Mouse (Mus musculus): ENCODE data around the gene Thoc6. TPM values are rescaled to one million over a fixed set of nuclear protein-coding genes. Genes with fewer than 3 reads are reported as not detected.

Gene Thoc6
- total RNA-seq, 2 experiments from 2014 or later = 6.3 to 8.8 TPM

DNA sequence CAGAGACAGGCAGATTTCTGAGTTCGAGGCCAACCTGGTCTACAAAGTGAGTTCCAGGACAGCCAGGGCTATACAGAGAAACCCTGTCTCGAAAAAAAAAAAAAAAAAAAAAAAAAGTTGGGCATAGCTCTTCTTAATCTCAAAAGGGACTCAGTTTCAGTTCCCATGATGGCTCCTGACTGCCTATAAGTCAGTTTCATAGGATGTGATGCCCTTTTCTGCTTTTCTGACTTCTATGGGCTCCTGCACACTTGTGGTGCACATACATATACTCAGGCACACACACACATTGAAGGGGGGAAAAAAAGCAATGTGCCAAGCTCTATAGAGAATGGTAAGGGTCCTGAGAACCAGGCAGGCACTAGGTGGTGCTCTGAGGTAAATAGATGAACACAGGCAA lies 20.4 kb downstream of the Thoc6 start:
- intact Hi-C loops (cut with DNase I) = no loop called here
- Histone ChIP-seq H3K27ac (no peak overlapping the region), H3K4me3 (no peak overlapping the region)
- DNase-seq = no peak
- no peak for TF ChIP-seq CTCF (IDR thresholded peaks at IDR 0.05)

DNA sequence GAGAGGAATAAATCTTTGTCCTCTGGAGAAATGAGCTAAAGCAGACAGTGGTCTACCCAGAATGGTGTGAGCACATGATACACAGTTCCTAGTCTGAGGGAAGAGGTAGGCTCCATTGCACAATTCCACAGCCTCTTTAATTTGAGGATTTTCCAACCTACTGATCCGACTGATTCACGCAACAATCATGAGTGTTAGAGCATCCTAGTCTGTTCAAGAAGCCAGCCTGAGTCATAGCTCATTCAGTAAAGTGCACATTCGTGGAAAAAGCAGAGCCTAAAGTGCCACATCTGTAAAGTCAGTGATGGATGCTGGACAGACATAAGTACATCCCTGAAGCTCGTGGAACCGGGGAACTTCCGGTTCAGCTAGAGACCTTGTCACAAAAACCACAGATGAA lies 22.3 kb downstream of the Thoc6 start:
- Histone ChIP-seq H3K4me3 (no peak overlapping the region), H3K27ac (no peak overlapping the region)
- DNase-seq = no peak
- no peak for TF ChIP-seq CTCF (IDR thresholded peaks at IDR 0.05)
- intact Hi-C loops (cut with DNase I) = no loop called here

DNA sequence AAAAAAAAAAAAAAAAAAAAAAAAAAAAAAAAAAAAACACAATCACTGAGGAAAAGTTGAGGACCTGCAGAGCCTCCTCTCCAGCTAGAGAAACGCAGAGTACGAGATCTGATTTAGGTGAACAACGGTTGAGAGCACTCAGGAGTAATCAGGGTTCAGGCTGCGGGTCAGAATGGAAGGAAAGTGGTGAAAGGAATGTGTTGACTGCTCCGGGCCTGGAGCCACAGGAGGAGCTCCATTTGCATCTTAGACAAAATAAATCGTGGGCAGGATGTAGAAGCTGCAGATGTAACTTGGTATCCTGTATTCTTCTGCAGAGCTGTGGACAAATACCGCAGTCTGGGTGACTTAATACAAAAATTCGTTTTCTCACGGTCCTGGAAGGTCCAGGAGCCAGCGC lies 27.8 kb downstream of the Thoc6 start:
- intact Hi-C loops (cut with DNase I) = no loop called here

DNA sequence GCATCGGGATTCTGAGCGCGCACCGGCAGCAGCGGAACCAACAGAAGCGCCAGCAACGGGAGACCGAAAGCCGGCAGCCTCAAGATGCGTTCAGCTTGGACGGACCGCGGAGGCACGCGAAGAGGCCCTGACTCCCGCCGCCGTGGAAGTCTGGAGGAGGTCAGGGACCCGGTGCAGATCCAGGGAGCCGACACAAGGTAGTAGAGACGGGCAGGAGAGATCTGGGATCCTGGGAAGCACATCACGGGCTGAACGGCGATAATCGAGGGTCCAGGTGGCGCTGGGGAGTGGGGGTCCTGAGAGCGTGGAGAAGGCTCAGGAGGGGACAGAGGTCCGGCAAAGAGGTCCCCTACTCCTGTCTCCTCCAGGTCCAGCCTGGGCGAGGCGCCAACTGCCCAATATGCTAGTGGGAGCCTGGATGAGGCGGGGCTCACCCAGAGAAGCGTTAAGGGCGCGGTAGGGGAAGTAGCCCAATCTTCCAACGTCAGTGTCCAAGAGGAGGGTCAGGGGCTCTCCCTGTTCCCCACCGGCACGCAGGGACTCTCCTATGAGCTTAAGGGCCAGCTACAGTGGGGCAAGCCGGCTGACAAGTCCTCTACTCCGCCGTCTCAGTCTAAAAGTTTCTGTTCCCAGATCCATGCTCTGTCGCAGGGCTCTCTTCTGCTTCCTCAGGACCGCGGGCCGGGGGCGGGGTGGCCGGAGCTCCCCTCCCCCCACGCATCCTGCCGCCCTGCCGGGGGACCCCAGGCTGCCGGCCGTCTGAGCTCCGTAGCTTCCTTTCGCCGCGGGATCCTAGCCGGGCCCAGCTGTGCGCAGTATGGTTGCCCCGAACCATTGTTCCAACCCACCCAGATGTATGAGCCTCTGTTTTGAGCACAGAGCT lies 28.8 kb downstream of the Thoc6 start, which contains the start of gene Mmp25:
TSS of gene Mmp25 (minus strand) at position 665 of the 883 bp plus-strand sequence.
- no peak within 1 kb of the TSS for H3K27ac ChIP-seq
- no peak for DNase-seq
- no peak for TF ChIP-seq CTCF (IDR thresholded peaks at IDR 0.05)
- intact Hi-C loops (cut with DNase I) = no loop called here
- H3K4me3 ChIP-seq = peak within 1 kb of the TSS; percentile 65

More for the DNA sequence above, 27.8 kb downstream of the Thoc6 start:
- DNase-seq = no peak
- no peak for TF ChIP-seq CTCF (IDR thresholded peaks at IDR 0.05)
- Histone ChIP-seq H3K27ac (no peak overlapping the region), H3K4me3 (no peak overlapping the region)

DNA sequence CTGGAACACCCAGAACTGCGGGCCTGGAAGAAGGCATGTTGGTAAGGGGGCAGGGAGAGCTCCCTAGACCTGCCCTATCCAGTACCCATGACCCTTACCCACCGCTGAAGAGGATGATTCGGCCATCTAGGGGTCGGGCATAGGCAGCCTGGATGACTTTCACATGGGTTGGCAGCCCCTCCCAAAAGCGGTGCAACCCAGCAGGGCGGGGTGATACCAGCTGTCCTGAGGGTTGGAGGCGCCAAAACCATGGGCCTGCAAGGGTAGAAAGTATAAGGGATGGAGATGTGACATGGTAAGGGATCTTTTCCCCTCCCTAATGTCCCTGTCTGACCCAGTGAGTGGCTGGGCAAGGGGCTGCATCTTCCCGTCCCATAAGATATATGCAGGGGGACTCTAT lies 42.4 kb downstream of the Thoc6 start:
- intact Hi-C loops (cut with DNase I) = no loop called here
- no peak for TF ChIP-seq CTCF (IDR thresholded peaks at IDR 0.05)
- no peak for DNase-seq
- H3K27ac ChIP-seq = no peak overlapping the region
- H3K4me3 ChIP-seq = no peak overlapping the region

DNA sequence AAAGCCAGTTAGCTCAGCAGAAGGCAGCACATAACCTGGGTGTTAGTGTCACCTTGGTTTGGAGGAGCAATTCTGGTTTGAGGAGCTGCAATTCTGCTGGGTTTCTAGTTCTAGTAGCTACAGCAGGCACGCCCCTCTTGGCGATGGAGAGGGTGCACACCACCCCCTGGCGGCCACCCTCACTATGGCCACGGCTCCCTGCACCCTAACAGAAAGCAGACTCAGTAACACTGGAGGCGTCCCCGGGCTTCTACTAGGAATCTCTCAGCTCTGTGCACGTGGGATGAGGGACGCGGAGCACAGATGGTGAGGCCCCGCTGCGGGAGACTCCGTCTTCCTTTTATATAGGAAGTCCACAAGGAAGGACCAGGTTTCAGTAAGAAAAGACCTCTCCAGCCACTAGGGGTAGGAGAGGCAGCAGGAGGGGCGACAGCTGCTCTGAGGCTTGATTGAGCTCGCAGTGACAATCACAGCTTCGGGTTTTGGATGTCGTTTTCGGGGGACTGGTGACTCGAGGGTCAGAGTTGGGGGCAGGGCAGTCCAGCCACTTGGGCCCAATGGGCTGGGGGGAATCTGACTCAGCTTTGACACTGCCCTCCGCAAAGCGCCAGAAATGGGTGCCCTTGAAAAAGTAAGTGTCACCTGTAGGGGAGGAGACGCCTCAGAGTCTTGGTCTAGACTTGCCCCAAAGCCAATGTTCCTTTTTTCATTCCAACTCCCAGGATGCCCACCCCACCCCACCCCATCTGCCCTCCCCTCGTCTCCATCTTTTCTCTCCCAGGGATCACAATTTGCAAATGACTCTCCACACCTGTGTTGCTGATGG lies 43.3 kb downstream of the Thoc6 start:
- H3K27ac ChIP-seq = no peak overlapping the region

DNA sequence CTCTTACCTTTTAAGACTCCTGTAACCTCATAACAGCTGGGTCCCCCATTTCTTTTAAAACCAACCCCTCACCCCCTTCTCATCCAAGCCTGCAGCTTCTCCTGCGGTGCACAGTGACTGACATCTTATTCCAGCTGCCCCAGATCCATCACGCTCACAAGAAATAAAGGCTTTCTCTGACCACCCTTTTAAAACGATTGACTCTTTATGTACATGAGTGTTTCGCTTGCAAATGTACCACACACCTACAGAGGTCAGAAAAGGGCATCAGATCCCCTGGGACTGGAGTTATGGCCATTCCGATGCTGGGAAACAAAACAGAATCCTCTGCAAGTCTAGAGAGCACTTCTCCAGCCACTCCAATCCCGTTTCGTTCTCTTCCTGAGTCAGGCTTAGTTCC lies 45.9 kb downstream of the Thoc6 start:
- no peak for DNase-seq
- no peak overlapping the region for H3K27ac ChIP-seq
- H3K4me3 ChIP-seq = no peak overlapping the region
- TF ChIP-seq CTCF (IDR thresholded peaks at IDR 0.05) = no peak
- intact Hi-C loops (cut with DNase I) = loop anchor here (2.0 kb wide), 1 partner anchor 57 kb away; no protein-coding TSS in a partner anchor

More for the DNA sequence above, 43.3 kb downstream of the Thoc6 start:
- intact Hi-C loops (cut with DNase I) = no loop called here
- H3K4me3 ChIP-seq = peak overlapping the region; percentile 43
- DNase-seq = peak; percentile 78
- peak; percentile 89 for TF ChIP-seq CTCF (IDR thresholded peaks at IDR 0.05)

DNA sequence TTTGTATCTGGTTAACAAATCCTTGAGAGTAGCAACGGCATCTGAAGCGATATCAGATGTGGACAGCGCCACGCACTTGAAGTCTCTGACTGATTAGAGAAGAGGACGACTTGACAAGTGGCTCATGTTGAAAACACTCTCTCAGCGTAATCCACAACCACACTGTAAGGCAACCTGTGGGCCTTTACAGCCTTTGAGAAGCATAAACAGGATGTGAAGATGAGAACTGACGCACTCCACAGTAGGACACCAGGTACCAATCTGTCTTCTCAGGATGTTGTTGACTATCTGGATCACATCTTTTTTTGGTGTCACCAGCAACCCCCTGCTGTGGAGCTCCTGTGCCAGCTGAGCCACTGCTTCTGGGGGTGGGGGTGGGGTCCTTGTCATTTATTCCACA lies 53.3 kb downstream of the Thoc6 start:
- no peak for TF ChIP-seq CTCF (IDR thresholded peaks at IDR 0.05)
- no peak for DNase-seq
- intact Hi-C loops (cut with DNase I) = no loop called here
- no peak overlapping the region for H3K4me3 ChIP-seq
- no peak overlapping the region for H3K27ac ChIP-seq

Other genes with a start within 250 kb of the Thoc6 start
- gene Vmn2r117, start 194.2 kb downstream of the Thoc6 start, total RNA-seq (2021) = not detected
- 1 to 10 TPM; 2.0 to 3.3 TPM for gene Zfp213, start 109.6 kb downstream of the Thoc6 start, total RNA-seq (2021)
- 1 to 10 TPM; 1.5 to 2.1 TPM for gene Zfp13, start 74.4 kb downstream of the Thoc6 start, total RNA-seq (2021)
- not detected for gene Zscan10, start 73.0 kb downstream of the Thoc6 start, total RNA-seq (2021)
- under 1 TPM in 1 of 2 experiments, not detected in 1; 0.06 TPM for gene Mmp25, start 28.6 kb downstream of the Thoc6 start, total RNA-seq (2021)
- gene Bicdl2, start 13.4 kb downstream of the Thoc6 start, total RNA-seq (2021) = not detected
- 100 to 1,000 TPM; 112 to 137 TPM for gene Hcfc1r1, start 286 bp downstream of the Thoc6 start, total RNA-seq (2021)
- 10 to 100 TPM; 19.5 to 27.5 TPM for gene Tnfrsf12a, start 3.6 kb upstream of the Thoc6 start, total RNA-seq (2021)
- gene Cldn6, start 5.4 kb upstream of the Thoc6 start, total RNA-seq (2021) = not detected
- gene Cldn9, start 10.1 kb upstream of the Thoc6 start, total RNA-seq (2021) = under 1 TPM; 0.15 to 0.17 TPM
- not detected for gene 1520401A03Rik, start 48.9 kb upstream of the Thoc6 start, total RNA-seq (2021)
- under 1 TPM; 0.53 to 0.64 TPM for gene Pkmyt1, start 52.5 kb upstream of the Thoc6 start, total RNA-seq (2021)
- 1 to 10 TPM; 2.7 to 4.0 TPM for gene Paqr4, start 67.0 kb upstream of the Thoc6 start, total RNA-seq (2021)
- gene Kremen2, start 72.0 kb upstream of the Thoc6 start, total RNA-seq (2021) = not detected
- gene Flywch1, start 97.7 kb upstream of the Thoc6 start, total RNA-seq (2021) = 10 to 100 TPM; 43.3 to 50.4 TPM
- under 1 TPM; 0.47 to 0.51 TPM for gene Flywch2, start 112.2 kb upstream of the Thoc6 start, total RNA-seq (2021)
- 100 to 1,000 TPM; 178 to 227 TPM for gene Srrm2, start 116.7 kb upstream of the Thoc6 start, total RNA-seq (2021)
- 100 to 1,000 TPM; 296 to 351 TPM for gene Elob, start 155.3 kb upstream of the Thoc6 start, total RNA-seq (2021)
- not detected for gene Prss33, start 162.2 kb upstream of the Thoc6 start, total RNA-seq (2021)
- not detected for gene Prss32, start 170.0 kb upstream of the Thoc6 start, total RNA-seq (2021)
- gene Prss41, start 170.3 kb upstream of the Thoc6 start, total RNA-seq (2021) = not detected
- not detected for gene Prss21, start 194.2 kb upstream of the Thoc6 start, total RNA-seq (2021)
- gene Dcpp1, start 207.0 kb upstream of the Thoc6 start, total RNA-seq (2021) = not detected
- gene Dcpp2, start 207.0 kb upstream of the Thoc6 start, total RNA-seq (2021) = not detected
- gene Dcpp3, start 243.6 kb upstream of the Thoc6 start, total RNA-seq (2021) = not detected